Comparison of ENCODE assay signal across 28 mouse cellular contexts in genomic region chr14:58168920-58169319, GRCm38 (mm10).
DNase-seq lines count a peak whose midpoint lies in the region; ATAC-seq lines count a peak whose summit lies in the region.
"Had no signal": no experiment of that assay in that cellular context is flagged by ENCODE, and none has a peak within 500 bp of the region (broad histone marks: within the 10 kb centered on the region; RNA-seq: fewer than 3 reads in every experiment).

No protein-coding gene starts in this region.

- 76% methylated on average over 5 of the region's 5 CpGs for WGBS in heart, embryonic 12.5 days
- 41% methylated on average over 5 of the region's 5 CpGs for WGBS in intestine, embryonic 14.5 days
- WGBS in intestine, embryonic 16.5 days: 49% methylated on average over 5 of the region's 5 CpGs
- 30% methylated on average over 5 of the region's 5 CpGs for WGBS in large intestine, adult 2 months

- no peaks in the 10 kb centered on the region for H3K4me1 ChIP-seq in heart, embryonic 12.5 days (replicated peaks)
- H3K4me1 ChIP-seq in intestine, embryonic 14.5 days (replicated peaks; ENCODE audit: control insufficient read depth, insufficient read depth, low read length): no peaks in the 10 kb centered on the region
- 0 out of 2 replicates have a peak, but pooled peaks cover 3% of the 10 kb centered on the region for H3K4me1 ChIP-seq in intestine, embryonic 16.5 days (ENCODE audit: control insufficient read depth, insufficient read depth, low read length)
- H3K4me1 ChIP-seq: embryonic facial prominence, embryonic 13.5 days; embryonic facial prominence, embryonic 15.5 days; forebrain, embryonic 10.5 days; forebrain, embryonic 12.5 days had no signal

- no peak overlapping the region for H3K27ac ChIP-seq in heart, embryonic 12.5 days (ENCODE audit: poor library complexity, severe bottlenecking)
- H3K27ac ChIP-seq in intestine, embryonic 14.5 days (ENCODE audit: low read depth): no peak overlapping the region
- no peak overlapping the region for H3K27ac ChIP-seq in intestine, embryonic 16.5 days (ENCODE audit: low read length)
- H3K27ac ChIP-seq: embryonic facial prominence, embryonic 13.5 days; embryonic facial prominence, embryonic 15.5 days; forebrain, embryonic 10.5 days; forebrain, embryonic 12.5 days had no signal

- H3K27me3 ChIP-seq in heart, embryonic 12.5 days (replicated peaks): no peaks in the 10 kb centered on the region
- H3K27me3 ChIP-seq in intestine, embryonic 14.5 days (replicated peaks; ENCODE audit: control insufficient read depth, insufficient read depth, low read length): no peaks in the 10 kb centered on the region
- H3K27me3 ChIP-seq in intestine, embryonic 16.5 days (replicated peaks; ENCODE audit: control insufficient read depth, insufficient read depth, low read length): no peaks in the 10 kb centered on the region
- H3K27me3 ChIP-seq: CH12.LX; embryonic facial prominence, embryonic 15.5 days; forebrain, embryonic 12.5 days had no signal

- no peak overlapping the region for H3K4me3 ChIP-seq in heart, embryonic 12.5 days
- no peak overlapping the region for H3K4me3 ChIP-seq in intestine, embryonic 14.5 days (ENCODE audit: low read depth, low read length)
- no peak overlapping the region for H3K4me3 ChIP-seq in intestine, embryonic 16.5 days (ENCODE audit: low read length)
- H3K4me3 ChIP-seq: embryonic facial prominence, embryonic 13.5 days; embryonic facial prominence, embryonic 15.5 days; erythroblast, embryonic 14.5 days; forebrain, embryonic 10.5 days; forebrain, embryonic 12.5 days had no signal

- no peak overlapping the region for H3K9ac ChIP-seq in heart, embryonic 12.5 days
- H3K9ac ChIP-seq in intestine, embryonic 14.5 days (ENCODE audit: low read length): no peak overlapping the region
- H3K9ac ChIP-seq in intestine, embryonic 16.5 days (ENCODE audit: low read depth, low read length): no peak overlapping the region
- H3K9ac ChIP-seq: embryonic facial prominence, embryonic 13.5 days; embryonic facial prominence, embryonic 15.5 days; forebrain, embryonic 12.5 days had no signal

- H3K36me3 ChIP-seq in heart, embryonic 12.5 days: no peaks in the 10 kb centered on the region
- no peaks in the 10 kb centered on the region for H3K36me3 ChIP-seq in intestine, embryonic 14.5 days (ENCODE audit: control insufficient read depth, insufficient read depth, low read length)
- no peaks in the 10 kb centered on the region for H3K36me3 ChIP-seq in intestine, embryonic 16.5 days (ENCODE audit: control insufficient read depth, insufficient read depth, low read length)
- H3K36me3 ChIP-seq: embryonic facial prominence, embryonic 13.5 days; embryonic facial prominence, embryonic 15.5 days; forebrain, embryonic 10.5 days; forebrain, embryonic 12.5 days; G1E had no signal

- no peak for ATAC-seq in heart, embryonic 12.5 days (ENCODE audit: insufficient number of reproducible peaks, low FRiP score)
- peak; percentile 75 for ATAC-seq in intestine, embryonic 14.5 days (replicated peaks; ENCODE audit: low FRiP score, low TSS enrichment, low read depth)
- peak; percentile 89 for ATAC-seq in intestine, embryonic 16.5 days
- ATAC-seq: activated CD4-positive, CD25-positive, alpha-beta regulatory T cell, adult 4 months; CD4-positive, CD25-positive, alpha-beta regulatory T cell, adult 4 months; forebrain, embryonic 14.5 days; Patski had no signal

- no peak overlapping the region for H3K4me2 ChIP-seq in heart, embryonic 12.5 days
- H3K4me2 ChIP-seq in intestine, embryonic 14.5 days (ENCODE audit: low read length): no peak overlapping the region
- no peak overlapping the region for H3K4me2 ChIP-seq in intestine, embryonic 16.5 days (ENCODE audit: low read depth, low read length)
- H3K4me2 ChIP-seq: embryonic facial prominence, embryonic 13.5 days; embryonic facial prominence, embryonic 15.5 days; forebrain, embryonic 12.5 days had no signal

- no peaks in the 10 kb centered on the region for H3K9me3 ChIP-seq in heart, embryonic 12.5 days (replicated peaks)
- no peaks in the 10 kb centered on the region for H3K9me3 ChIP-seq in intestine, embryonic 14.5 days (ENCODE audit: control insufficient read depth, low read length)
- H3K9me3 ChIP-seq in intestine, embryonic 16.5 days (ENCODE audit: control insufficient read depth, low read length): no peaks in the 10 kb centered on the region
- H3K9me3 ChIP-seq: embryonic facial prominence, embryonic 13.5 days; embryonic facial prominence, embryonic 15.5 days; forebrain, embryonic 10.5 days; forebrain, embryonic 12.5 days had no signal

- peak; percentile 24 for DNase-seq in heart, adult 11 months
- DNase-seq in intestine, embryonic 14.5 days (ENCODE audit: low spot score): no peak
- DNase-seq in large intestine, adult 2 months (ENCODE audit: low read depth, low spot score): peak; percentile 13
- DNase-seq in layer of hippocampus, postnatal 10 days (ENCODE audit: low spot score in 2 of 2): no peak
- DNase-seq in adrenal gland, adult 8-10 months: no peak
- DNase-seq: adrenal gland, postnatal 10 days; adrenal gland, postnatal 25 days; B cell, adult 2 months; cerebellum, adult 11 months; cerebellum, adult 18-20 months; cerebellum, adult 8-10 months; cerebellum, adult 9-11 months; cerebellum, postnatal 14 days; cerebellum, postnatal 36 days; embryo, embryonic 11 days had no signal

Comparison
In these comparisons a context has a peak if more than half of its experiments do, and no peak if none do; other contexts are left out.
1. DNase-seq: peak in heart, adult 11 months (single experiment) and large intestine, adult 2 months (single experiment); none in intestine, embryonic 14.5 days (single experiment), layer of hippocampus, postnatal 10 days (0 of 2) and adrenal gland, adult 8-10 months (single experiment).